Mouse (Mus musculus) ES-E14 (cell line): ENCODE measurements around the gene Foxf1.

Experiments used
- CHD2 ChIP-seq: IDR thresholded peaks from 2 replicates; pipeline ENCODE4 v1.6.1; 2014; ENCODE audit warnings: mild to moderate bottlenecking, low read depth, low read length, inconsistent platforms
- ZC3H11A ChIP-seq: IDR thresholded peaks from 2 replicates; pipeline ENCODE4 v1.6.1; 2012; ENCODE audit warnings: low read depth, mild to moderate bottlenecking, inconsistent platforms, low read length, borderline replicate concordance
- ZNF384 ChIP-seq: IDR thresholded peaks from 2 replicates; pipeline ENCODE4 v1.6.1; 2012; ENCODE audit warnings: low read depth, low read length, inconsistent platforms

DNA sequence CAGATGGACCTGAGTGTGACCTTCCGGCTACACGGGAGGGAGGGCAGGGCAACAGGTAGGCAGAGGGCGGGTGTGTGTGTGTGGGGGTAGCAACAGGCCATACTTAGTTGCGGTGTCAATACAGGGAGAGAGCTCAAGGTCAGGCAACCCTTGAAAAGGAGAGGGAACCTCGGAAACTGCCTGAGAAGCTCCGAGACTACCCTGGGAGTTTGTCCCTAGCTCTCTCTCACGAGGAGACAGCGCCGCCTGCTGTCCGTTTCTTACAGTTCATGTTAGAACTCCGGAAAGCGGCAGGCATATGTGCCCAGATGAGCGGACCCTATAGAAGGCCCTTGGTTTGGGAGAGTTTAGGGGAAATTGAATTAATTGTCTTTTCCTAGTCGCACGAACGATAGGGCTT lies 8.4 kb downstream of the Foxf1 start:
- no peak for TF ChIP-seq ZNF384
- peak; percentile 80 for TF ChIP-seq ZC3H11A
- TF ChIP-seq CHD2: no peak
